Mouse (Mus musculus) heart, adult 11 months (tissue): ENCODE measurements around the gene Atp9a.

Experiments used
- DNase-seq: peaks from one replicate; pipeline ENCODE4 v3.0.0; 2022

The Atp9a gene

GRCm38 (mm10) chr2:168679381-168680199 lies 62.6 kb downstream of the Atp9a start:
- no peak for DNase-seq

GRCm38 (mm10) chr2:168678662-168679294 lies 63.4 kb downstream of the Atp9a start:
- DNase-seq = no peak

GRCm38 (mm10) chr2:168677650-168678049 lies 64.6 kb downstream of the Atp9a start:
- no peak for DNase-seq

- DNase-seq = no peak
These were observed 70.5 kb downstream of the Atp9a start for GRCm38 (mm10) chr2:168671724-168672123.

GRCm38 (mm10) chr2:168670241-168670640 lies 72.0 kb downstream of the Atp9a start:
- DNase-seq = no peak

GRCm38 (mm10) chr2:168669762-168670161 lies 72.4 kb downstream of the Atp9a start:
- no peak for DNase-seq

GRCm38 (mm10) chr2:168667745-168668144 lies 74.5 kb downstream of the Atp9a start:
- DNase-seq = no peak

- DNase-seq = no peak
These were observed 76.5 kb downstream of the Atp9a start for GRCm38 (mm10) chr2:168665680-168666079.

GRCm38 (mm10) chr2:168663716-168664115 lies 78.5 kb downstream of the Atp9a start:
- no peak for DNase-seq

GRCm38 (mm10) chr2:168663216-168663615 lies 79.0 kb downstream of the Atp9a start:
- DNase-seq = no peak

GRCm38 (mm10) chr2:168661802-168662201 lies 80.4 kb downstream of the Atp9a start:
- DNase-seq = no peak

GRCm38 (mm10) chr2:168660344-168660743 lies 81.9 kb downstream of the Atp9a start:
- no peak for DNase-seq

GRCm38 (mm10) chr2:168658551-168658950 lies 83.7 kb downstream of the Atp9a start:
- DNase-seq = peak; percentile 97

GRCm38 (mm10) chr2:168656569-168657308 lies 85.5 kb downstream of the Atp9a start:
- DNase-seq = peak; percentile 98

GRCm38 (mm10) chr2:168654983-168655669 lies 87.1 kb downstream of the Atp9a start:
- DNase-seq = no peak

- DNase-seq = no peak
These were observed 87.7 kb downstream of the Atp9a start for GRCm38 (mm10) chr2:168654482-168654881.

- no peak for DNase-seq
These were observed 90.5 kb downstream of the Atp9a start for GRCm38 (mm10) chr2:168651757-168652156.

- DNase-seq = peak; percentile 73
These were observed 94.0 kb downstream of the Atp9a start for GRCm38 (mm10) chr2:168648171-168648570.

GRCm38 (mm10) chr2:168644855-168645254 lies 97.4 kb downstream of the Atp9a start:
- DNase-seq = peak; percentile 74

GRCm38 (mm10) chr2:168643524-168644177 lies 98.6 kb downstream of the Atp9a start:
- DNase-seq = peak; percentile 90

- DNase-seq = no peak
These were observed 100.0 kb downstream of the Atp9a start for GRCm38 (mm10) chr2:168642187-168642586.

GRCm38 (mm10) chr2:168640460-168640859 lies 101.7 kb downstream of the Atp9a start:
- DNase-seq = no peak
